Mouse (Mus musculus) MEL (cell line): Measurements from ENCODE around the gene Purb.

ENCODE experiments used
- HCFC1 ChIP-seq: IDR thresholded peaks from 2 replicates; pipeline ENCODE4 v1.6.1; 2012; ENCODE audit warnings: low read depth, mild to moderate bottlenecking, inconsistent platforms, low read length, improper control_type of control experiment, moderate library complexity
- JUND ChIP-seq: IDR thresholded peaks from 2 replicates; pipeline ENCODE4 v1.6.1; 2011; ENCODE audit warnings: low read depth, mild to moderate bottlenecking, improper control_type of control experiment, low read length
- KAT2A ChIP-seq: conservative IDR thresholded peaks from 2 replicates; pipeline ENCODE4 v1.6.1; 2012; ENCODE audit warnings: low read depth, low read length, improper control_type of control experiment, inconsistent platforms
- POLR2A ChIP-seq, 2 experiments: IDR thresholded peaks; 2 replicates each; pipeline ENCODE4 v1.6.1; 2011 to 2012; ENCODE audit warnings: low read length in 2 of 2, mild to moderate bottlenecking in 2 of 2, control low read depth in 1 of 2, improper control_type of control experiment in 1 of 2, low read depth in 1 of 2, moderate library complexity in 1 of 2; ENCODE audit not compliant: control insufficient read depth in 1 of 2, insufficient read depth in 1 of 2, poor library complexity in 1 of 2
- TCF12 ChIP-seq: IDR thresholded peaks from 2 replicates; pipeline ENCODE4 v1.6.1; 2014; ENCODE audit warnings: low read depth, mild to moderate bottlenecking, inconsistent platforms, low read length, improper control_type of control experiment, moderate library complexity

GRCm38 (mm10) chr11:6475867-6476484 is at the start of gene Purb:
- TF ChIP-seq JUND (no peak), POLR2A (IDR thresholded peaks at IDR 0.05; ENCODE audit: control insufficient read depth in 1 of 2, insufficient read depth in 1 of 2, low read depth in 1 of 2, low read length in 2 of 2, poor library complexity in 1 of 2) (peak; percentile 78 to 98), TCF12 (peak; percentile 61), KAT2A (no peak; the same call in 1 of the 2 replicates), HCFC1 (peak; percentile 91)
